Mouse (Mus musculus): ENCODE results near the gene Rgs3.

The Rgs3 gene

DNA sequence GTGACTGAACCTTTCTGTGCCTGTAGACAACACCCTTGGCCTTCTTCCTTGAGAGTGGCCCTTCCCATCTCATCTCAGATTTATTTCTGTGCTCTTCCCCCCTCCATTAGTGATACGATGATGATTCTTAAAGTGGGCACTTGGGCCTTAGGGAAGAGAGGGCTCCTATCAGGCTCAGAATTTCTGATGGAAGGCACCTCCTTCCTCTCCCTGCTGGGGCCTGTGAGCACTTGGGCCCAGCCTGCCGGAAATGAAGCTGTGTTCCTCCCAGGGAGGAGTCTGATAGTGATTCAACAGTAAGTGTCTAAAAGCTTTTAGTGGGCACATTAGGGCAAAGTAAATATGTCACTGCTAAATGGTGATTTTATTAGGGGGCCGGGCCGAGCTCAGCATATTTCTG lies 67.7 kb downstream of the Rgs3 start:
- DNase-seq (ENCODE audit: low read depth, low spot score) = no peak

DNA sequence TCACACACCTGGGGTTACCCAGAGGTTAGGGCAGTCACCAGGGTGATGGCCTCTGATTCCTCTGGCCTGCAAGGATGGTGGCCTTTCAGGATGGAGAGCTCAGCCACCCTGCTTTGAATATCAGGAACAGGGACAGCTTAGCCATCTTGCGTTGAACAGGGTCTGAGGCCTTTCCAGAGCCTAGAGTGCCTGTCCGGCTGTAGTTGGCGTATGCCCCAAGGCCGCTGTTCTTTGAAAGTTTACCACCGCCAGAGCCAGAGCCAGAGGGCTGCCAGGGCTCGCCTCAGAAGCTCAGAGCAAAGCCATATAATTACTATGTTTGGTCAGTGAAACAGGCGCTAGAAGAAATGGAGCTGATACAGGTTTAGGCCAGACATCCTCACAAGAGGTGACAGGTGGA lies 68.9 kb downstream of the Rgs3 start:
- DNase-seq (ENCODE audit: low read depth, low spot score) = no peak

DNA sequence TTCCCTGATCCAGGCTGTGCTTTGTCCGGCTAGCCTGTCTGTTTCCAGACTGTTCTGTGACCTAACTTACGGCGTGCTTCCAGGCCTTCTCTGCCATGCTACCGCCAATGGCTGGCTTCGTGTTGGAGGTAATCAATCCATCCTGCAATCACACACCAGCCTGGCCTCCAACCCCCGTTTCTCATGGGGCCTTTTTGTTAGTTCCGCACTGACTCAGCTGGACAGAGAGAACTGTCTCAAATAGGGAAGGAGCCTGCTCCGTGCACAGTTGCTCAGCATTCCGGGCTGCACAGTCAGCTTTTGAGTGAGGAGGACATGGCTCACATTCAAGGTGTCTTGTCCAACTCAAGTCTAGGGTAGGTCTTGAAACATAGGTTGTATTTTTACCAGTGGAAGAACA lies 69.8 kb downstream of the Rgs3 start:
- DNase-seq (ENCODE audit: low read depth, low spot score) = no peak

- no peak for DNase-seq (ENCODE audit: low read depth, low spot score)
These were observed 70.3 kb downstream of the Rgs3 start for GRCm38 (mm10) chr4:62629905-62630304.

DNA sequence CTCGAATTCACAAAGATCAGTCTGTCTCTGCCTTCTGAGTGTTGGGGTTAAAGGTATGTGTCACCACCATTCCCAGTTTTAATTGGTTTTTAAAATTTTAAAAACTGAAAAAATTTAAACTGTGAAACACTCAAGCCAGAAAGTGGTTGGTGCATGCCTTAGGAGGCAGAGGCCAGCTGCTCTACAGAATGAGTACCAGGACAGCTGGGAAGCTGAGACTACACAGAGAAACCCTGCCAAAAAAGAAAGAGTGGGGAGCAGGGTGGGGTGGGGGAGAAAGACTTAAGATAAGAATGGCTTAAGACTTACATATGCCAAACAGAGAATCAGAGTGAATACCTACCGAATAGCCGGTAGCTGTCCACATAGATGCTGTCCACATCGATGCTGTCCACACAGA lies 73.6 kb downstream of the Rgs3 start:
- no peak for DNase-seq (ENCODE audit: low read depth, low spot score)

DNA sequence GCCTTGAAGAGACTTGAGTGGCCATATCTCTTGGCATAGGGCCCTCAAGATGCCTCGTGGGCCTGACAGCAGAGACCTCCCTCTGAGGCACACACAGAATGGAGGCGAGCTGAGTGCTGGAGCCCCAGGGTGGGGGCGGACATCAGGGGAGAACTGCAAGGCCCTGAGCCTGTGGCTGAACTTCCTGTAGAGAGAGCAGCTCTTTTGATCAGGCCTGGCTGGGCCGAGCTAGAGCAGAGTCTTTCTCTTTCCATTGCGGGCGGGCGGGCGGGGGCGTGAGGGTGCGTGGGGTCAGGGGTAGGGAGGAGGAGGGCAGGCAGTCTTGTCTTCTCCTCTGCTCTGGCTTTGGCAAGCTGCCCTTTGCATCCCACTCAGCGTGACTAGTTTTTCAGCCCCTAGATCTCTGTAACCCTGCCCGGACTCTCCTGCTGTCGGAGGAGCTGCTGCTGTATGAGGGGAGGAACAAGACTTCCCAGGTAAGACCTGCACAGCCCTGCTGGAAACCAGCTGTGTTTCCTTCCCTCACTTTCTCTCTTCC lies 74.5 kb downstream of the Rgs3 start:
- no peak for DNase-seq (ENCODE audit: low read depth, low spot score)

- DNase-seq (ENCODE audit: low read depth, low spot score) = no peak
These were observed 75.2 kb downstream of the Rgs3 start for GRCm38 (mm10) chr4:62634840-62635239.

DNA sequence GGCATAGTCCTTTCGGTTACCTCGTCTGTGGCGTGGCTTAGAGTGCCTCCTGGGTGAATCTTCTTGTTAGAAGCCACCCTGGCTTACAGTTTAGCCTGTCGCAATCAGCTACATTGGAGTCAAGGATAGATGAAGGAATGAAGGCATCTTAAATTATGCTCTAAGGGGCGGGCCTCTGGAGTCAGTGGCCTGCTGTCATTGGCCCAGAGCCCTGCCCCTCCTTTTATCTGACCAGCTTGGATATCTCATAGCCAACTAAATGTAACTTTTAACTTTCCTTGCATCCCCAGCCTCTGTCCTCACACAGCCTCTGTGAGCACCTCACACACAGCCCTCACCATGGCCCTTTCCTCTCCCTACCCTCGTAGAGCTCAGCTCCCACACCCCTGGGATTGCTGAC lies 76.4 kb downstream of the Rgs3 start:
- DNase-seq (ENCODE audit: low read depth, low spot score) = no peak

GRCm38 (mm10) chr4:62637856-62638604 lies 78.4 kb downstream of the Rgs3 start:
- DNase-seq (ENCODE audit: low read depth, low spot score) = no peak

GRCm38 (mm10) chr4:62640496-62641229 lies 81.0 kb downstream of the Rgs3 start:
- no peak for DNase-seq (ENCODE audit: low read depth, low spot score)

DNA sequence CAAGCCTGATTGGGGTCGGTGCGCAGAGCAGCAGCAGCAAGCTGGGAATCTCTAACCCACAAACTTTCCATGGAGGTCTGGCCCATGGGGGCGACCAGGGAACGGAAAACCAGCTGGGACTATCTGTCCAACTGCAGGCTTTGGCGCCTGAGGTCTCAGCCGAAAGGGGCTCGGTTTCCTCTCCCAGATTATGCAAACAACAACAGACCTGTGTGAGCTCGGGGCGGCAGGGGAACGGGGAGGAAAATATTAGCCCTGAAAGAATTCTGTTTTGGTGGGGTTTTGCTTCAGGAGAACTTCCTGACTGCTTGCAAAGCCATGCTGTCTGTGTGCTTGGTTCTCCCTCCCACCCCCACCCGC lies 81.6 kb downstream of the Rgs3 start:
- no peak for DNase-seq (ENCODE audit: low read depth, low spot score)

DNA sequence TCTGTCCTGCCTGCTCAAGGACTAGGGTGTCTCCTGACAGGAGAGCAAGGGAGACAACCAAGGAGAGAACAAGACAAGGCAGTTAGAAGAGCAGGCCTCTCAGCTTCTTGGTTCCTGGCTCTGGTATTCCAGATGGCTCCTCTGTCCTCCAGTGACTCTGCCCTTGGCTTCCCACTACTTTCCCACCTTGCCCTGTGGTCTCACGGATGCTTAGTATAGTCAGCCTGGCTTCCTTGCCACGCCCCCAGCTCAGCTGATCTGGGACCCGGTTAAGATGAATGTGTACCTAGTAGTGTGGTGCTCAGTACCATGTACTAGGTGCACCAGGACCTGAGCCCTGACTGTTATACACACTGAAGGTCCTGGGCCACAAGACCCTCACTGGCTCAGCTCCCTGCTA lies 82.0 kb downstream of the Rgs3 start:
- no peak for DNase-seq (ENCODE audit: low read depth, low spot score)

GRCm38 (mm10) chr4:62643401-62643800 lies 83.8 kb downstream of the Rgs3 start:
- DNase-seq (ENCODE audit: low read depth, low spot score) = no peak

- DNase-seq (ENCODE audit: low read depth, low spot score) = no peak
These were observed 84.6 kb downstream of the Rgs3 start for GRCm38 (mm10) chr4:62644031-62644793.

GRCm38 (mm10) chr4:62646556-62647248 lies 87.1 kb downstream of the Rgs3 start:
- DNase-seq (ENCODE audit: low read depth, low spot score) = no peak

DNA sequence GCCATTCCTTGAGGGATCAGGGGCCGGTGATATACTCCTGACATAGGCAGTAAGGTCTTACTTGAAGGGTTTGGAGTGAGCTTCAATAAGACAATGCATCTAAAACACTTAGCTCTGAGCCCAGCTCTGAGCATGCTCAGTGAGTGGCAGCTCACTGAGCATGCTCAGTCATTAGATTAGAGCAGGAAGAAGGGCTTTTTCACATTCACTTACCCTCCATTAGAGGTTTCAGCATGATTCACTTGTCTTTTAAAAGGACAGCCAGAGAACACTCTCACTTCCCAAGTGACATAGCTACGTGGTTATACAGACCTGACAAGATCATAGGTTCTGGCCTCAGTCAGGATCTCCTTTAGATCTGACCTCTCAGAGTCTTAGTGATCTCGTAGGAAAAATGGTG lies 89.2 kb downstream of the Rgs3 start:
- no peak for DNase-seq (ENCODE audit: low read depth, low spot score)

- no peak for DNase-seq (ENCODE audit: low read depth, low spot score)
These were observed 90.0 kb downstream of the Rgs3 start for GRCm38 (mm10) chr4:62649536-62650230.

- DNase-seq (ENCODE audit: low read depth, low spot score) = no peak
These were observed 91.6 kb downstream of the Rgs3 start for GRCm38 (mm10) chr4:62651179-62651760.

DNA sequence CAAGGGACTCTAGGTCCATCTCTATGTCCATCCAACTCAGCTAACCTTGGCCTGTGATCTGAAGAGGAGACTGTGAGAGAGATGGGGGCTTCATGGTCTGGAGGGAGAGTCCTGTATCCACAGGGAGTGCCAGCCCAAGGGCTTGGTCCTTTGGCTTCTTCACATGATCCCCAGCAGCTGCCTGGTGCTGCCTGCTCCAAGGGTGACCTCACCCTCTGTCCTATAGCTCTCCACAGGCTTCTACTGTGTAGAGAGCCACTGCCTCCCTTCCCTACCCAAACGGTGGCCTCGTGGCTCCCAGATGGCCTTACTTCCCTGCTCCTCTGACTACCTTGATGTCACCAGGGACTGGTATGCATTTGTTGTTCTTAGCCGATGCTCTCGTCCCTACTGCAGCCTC lies 92.6 kb downstream of the Rgs3 start:
- DNase-seq (ENCODE audit: low read depth, low spot score) = no peak

GRCm38 (mm10) chr4:62652921-62653757 lies 93.5 kb downstream of the Rgs3 start:
- no peak for DNase-seq (ENCODE audit: low read depth, low spot score)
